Mouse (Mus musculus) cerebellum, adult 2 months (tissue): ENCODE measurements around the gene Nf1.

Experiments used
- CTCF ChIP-seq: fragments of 200-500 bp; IDR thresholded peaks from 2 replicates; pipeline ENCODE4 v1.5.1; 2011; ENCODE audit warnings: low read depth, mild to moderate bottlenecking, control low read depth, low read length, moderate library complexity, borderline replicate concordance; ENCODE audit not compliant: insufficient read depth
- POLR2A ChIP-seq: fragments of 200-500 bp; IDR thresholded peaks from 2 replicates; pipeline ENCODE4 v1.6.1; 2011; ENCODE audit warnings: low read length, control low read depth, borderline replicate concordance; ENCODE audit not compliant: insufficient read depth

GRCm38 (mm10) chr11:79329585-79329984 lies 9.9 kb upstream of the Nf1 start:
- no peak for TF ChIP-seq POLR2A
- TF ChIP-seq CTCF = no peak
